Mouse (Mus musculus) G1E (cell line): ENCODE data around the gene Myt1l. TPM values are rescaled to one million over a fixed set of nuclear protein-coding genes. Genes with fewer than 3 reads are reported as not detected.

Source experiments
- ATAC-seq: 2 replicates; pipeline ENCODE4 v1.8.0; 2016; ENCODE audit warnings: mild to moderate bottlenecking; ENCODE audit not compliant: insufficient number of reproducible peaks, poor library complexity, low FRiP score, severe bottlenecking; ENCODE audit errors: extremely low read depth
- DNase-seq: peaks from one replicate; pipeline ENCODE4 v3.0.0; 2012; ENCODE audit warnings: low spot score
- H3K27me3 ChIP-seq: 2 replicates; pipeline ENCODE4 v1.6.1; 2012; ENCODE audit warnings: mild to moderate bottlenecking, low read length, inconsistent platforms; ENCODE audit not compliant: insufficient read depth
- H3K36me3 ChIP-seq: replicated peaks from 2 replicates; pipeline ENCODE3; 2012; ENCODE audit warnings: mild to moderate bottlenecking, inconsistent platforms
- H3K4me1 ChIP-seq: 2 replicates; pipeline ENCODE4 v1.6.1; 2012; ENCODE audit warnings: low read depth, low read length, inconsistent platforms, mixed read lengths; ENCODE audit not compliant: insufficient read depth
- H3K4me3 ChIP-seq: 2 replicates; pipeline ENCODE4 v1.5.1; 2012; ENCODE audit warnings: low read depth, mild to moderate bottlenecking, inconsistent platforms, low read length, moderate library complexity, mixed read lengths
- H3K9me3 ChIP-seq: replicated peaks from 2 replicates; pipeline ENCODE4 v1.6.1; 2012; ENCODE audit warnings: inconsistent platforms
- CTCF ChIP-seq: IDR thresholded peaks from 2 replicates; pipeline ENCODE4 v1.5.1; 2012; ENCODE audit warnings: low read depth, low read length, inconsistent platforms, mixed read lengths
- GATA1 ChIP-seq: IDR thresholded peaks from 2 replicates; pipeline ENCODE4 v1.6.1; 2012; ENCODE audit warnings: borderline replicate concordance, low read length, inconsistent platforms, mixed read lengths
- GATA2 ChIP-seq: IDR thresholded peaks from 2 replicates; pipeline ENCODE4 v1.6.1; 2012; ENCODE audit warnings: low read depth, low read length, inconsistent platforms, borderline replicate concordance
- POLR2AphosphoS5 ChIP-seq: IDR thresholded peaks from 2 replicates; pipeline ENCODE4 v1.6.1; 2012; ENCODE audit warnings: low read depth, low read length, inconsistent platforms; ENCODE audit not compliant: insufficient replicate concordance
- TAL1 ChIP-seq: conservative IDR thresholded peaks from 2 replicates; pipeline ENCODE4 v1.6.1; 2012; ENCODE audit warnings: low read depth, low read length, inconsistent platforms, mixed read lengths
- polyA plus RNA-seq: library from polyadenylated mRNA; stranded (reverse); fragments of >175 nt; gene quantifications from 2 replicates; pipeline ENCODE4 v1.2.3, GENCODE M21; 2012
- total RNA-seq, 2 experiments: library from RNA; stranded (forward) in 1 of 2; stranded (reverse) in 1 of 2; fragments of 200-1000 nt in 1 of 2; fragments of >200 nt in 1 of 2; fragmentation: Nextera tagmentation in 1 of 2; gene quantifications; 2 replicates each; pipeline ENCODE4 v1.2.3; 2014 to 2017

Myt1l gene
- total and polyA plus RNA-seq, 3 experiments, result 0.33 TPM; not detected in 2

DNA sequence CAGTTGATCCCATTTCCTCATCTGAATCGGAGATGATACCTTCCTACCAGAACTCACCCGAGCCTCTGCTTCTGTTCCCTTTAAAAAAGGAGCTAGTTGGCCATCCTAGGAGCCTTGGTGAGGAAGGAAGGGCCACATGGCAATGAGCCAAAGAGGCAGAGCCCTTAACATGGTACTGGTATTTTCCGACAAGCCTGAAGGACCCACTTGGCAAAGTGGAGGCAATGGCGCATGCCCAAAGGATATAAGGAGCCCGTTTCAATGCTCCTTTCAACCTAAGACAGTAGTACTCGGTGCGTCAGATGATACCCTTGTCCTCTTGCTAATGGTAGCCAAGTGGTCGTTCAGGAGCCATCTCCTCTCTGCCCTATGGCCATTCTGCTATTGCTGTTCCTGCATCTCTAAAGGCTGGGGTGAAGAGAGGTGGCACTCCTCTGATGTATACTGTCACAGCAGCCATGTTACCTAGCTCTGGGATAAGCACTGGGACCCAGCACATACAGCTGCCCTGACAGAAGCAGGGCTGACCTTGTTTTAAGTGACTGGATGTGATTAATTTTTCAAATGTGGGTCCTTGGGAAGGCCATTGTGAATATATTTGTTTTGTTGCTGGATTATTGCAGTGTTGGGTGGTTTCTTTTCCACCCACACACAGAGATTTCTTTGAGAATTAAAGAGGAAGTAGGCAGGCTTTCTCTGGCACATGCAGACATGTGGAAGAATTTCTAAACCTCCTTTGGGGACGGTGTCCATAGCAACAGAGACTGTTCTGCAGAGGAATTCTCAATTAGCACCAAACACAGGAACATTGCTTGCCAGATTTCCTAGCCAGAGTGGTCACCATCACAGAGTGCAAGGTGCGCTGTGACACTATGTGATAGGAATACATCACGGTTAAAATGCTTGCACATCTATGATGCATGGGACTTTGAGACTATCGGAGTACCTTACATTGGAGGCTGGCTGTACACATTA lies 169.6 kb downstream of the Myt1l start:
- no peaks in the 10 kb centered on the region for H3K36me3 ChIP-seq
- no peak overlapping the region for H3K4me3 ChIP-seq
- ATAC-seq (no peak), DNase-seq (no peak)
- H3K4me1 ChIP-seq, result no peaks in the 10 kb centered on the region
- H3K9me3 ChIP-seq, result peaks cover 65% of the 10 kb centered on the region
- TF ChIP-seq CTCF, result no peak
- TF ChIP-seq GATA2, result no peak
- TF ChIP-seq TAL1, result no peak
- no peak for TF ChIP-seq POLR2AphosphoS5
- no peak for TF ChIP-seq GATA1
- H3K27me3 ChIP-seq, result no peaks in the 10 kb centered on the region

DNA sequence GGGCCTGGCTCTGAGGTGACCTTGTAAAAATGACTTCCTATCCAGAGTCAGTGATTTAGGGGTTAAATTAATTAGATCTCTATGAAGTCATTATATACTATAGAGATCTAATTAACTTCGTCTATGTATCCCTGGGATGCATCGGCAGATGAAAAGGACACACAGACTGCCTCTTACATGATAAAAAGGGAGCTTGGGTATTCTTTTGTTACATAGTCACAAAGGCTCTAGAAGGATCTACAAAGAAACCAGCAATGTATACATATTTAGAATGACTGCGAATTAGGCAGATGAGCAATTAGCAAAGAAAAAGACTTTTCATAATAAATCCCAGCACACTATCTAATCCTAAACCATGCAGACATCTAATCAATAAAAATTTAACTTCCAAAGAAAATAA lies 170.4 kb downstream of the Myt1l start:
- Histone ChIP-seq H3K4me3 (no peak overlapping the region), H3K27me3 (no peaks in the 10 kb centered on the region), H3K36me3 (no peaks in the 10 kb centered on the region), H3K4me1 (no peaks in the 10 kb centered on the region), H3K9me3 (peaks cover 66% of the 10 kb centered on the region)
- TF ChIP-seq POLR2AphosphoS5 (no peak), GATA2 (no peak), CTCF (no peak), TAL1 (no peak), GATA1 (no peak)
- ATAC-seq (no peak), DNase-seq (no peak)

DNA sequence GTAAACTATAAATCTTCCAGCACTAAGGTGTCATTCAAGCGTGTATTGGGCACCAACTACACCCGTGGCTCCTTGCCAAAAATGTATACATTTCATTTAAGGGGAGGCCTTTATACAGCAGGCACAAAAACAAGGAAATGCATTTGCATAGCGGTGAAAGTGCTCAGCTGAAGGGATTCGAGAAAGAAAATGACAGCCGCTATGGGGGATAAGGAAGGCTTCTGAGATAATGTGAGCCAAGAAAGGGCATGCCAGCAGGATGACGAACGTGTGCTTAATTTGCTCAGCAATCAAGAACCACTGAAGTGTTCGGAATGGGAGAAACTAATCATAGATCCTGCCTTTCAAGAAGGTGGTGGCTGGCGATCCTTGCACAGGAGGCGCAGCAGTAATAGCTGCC lies 170.8 kb downstream of the Myt1l start:
- Histone ChIP-seq H3K36me3 (no peaks in the 10 kb centered on the region), H3K4me1 (no peaks in the 10 kb centered on the region), H3K27me3 (no peaks in the 10 kb centered on the region), H3K9me3 (peaks cover 66% of the 10 kb centered on the region), H3K4me3 (no peak overlapping the region)
- ATAC-seq (no peak), DNase-seq (no peak)
- no peak for TF ChIP-seq GATA2
- no peak for TF ChIP-seq TAL1
- TF ChIP-seq POLR2AphosphoS5, result no peak
- no peak for TF ChIP-seq GATA1
- TF ChIP-seq CTCF, result no peak

DNA sequence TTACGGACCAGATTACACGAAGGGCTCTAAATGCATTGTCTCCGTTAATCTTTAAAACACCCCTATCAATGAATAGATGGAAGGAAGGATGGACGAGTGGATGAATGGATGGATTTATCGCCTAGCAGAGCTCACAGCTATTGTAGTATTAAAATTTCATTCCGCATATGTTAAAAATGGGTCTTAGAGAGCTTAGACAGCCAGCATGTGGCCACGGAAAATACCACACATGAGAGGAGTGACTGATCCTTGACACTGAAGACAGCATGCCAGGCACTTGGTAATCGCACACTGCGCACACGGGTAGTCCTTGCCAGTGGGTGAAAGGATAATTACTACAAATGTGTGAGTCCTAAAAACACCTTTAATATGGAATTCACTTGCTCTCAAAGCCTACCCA lies 171.2 kb downstream of the Myt1l start:
- H3K36me3 ChIP-seq, result no peaks in the 10 kb centered on the region
- ATAC-seq (no peak), DNase-seq (no peak)
- no peak for TF ChIP-seq CTCF
- no peak overlapping the region for H3K4me3 ChIP-seq
- H3K4me1 ChIP-seq, result no peaks in the 10 kb centered on the region
- peaks cover 65% of the 10 kb centered on the region for H3K9me3 ChIP-seq
- H3K27me3 ChIP-seq, result no peaks in the 10 kb centered on the region

DNA sequence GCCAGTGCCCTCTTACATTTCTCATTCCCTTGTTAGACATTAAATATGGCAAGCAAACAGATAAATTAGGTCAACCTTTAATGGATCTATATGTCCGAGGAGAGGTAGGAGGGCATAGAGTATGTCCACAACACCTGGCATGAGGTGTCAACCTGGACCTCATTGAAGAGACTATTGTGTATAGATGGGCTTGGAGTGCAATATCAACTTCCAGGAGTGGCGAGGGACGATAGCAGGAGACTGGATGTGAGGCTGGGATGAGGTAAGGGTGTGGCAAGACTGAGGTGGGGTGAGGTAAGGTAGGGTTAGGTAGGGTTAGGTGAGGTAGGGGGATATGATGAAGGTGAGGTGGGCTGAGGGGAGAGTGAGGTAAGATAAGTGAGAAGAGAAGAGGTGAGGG lies 171.8 kb downstream of the Myt1l start:
- Histone ChIP-seq H3K4me3 (no peak overlapping the region), H3K9me3 (peaks cover 68% of the 10 kb centered on the region), H3K36me3 (no peaks in the 10 kb centered on the region), H3K4me1 (no peaks in the 10 kb centered on the region), H3K27me3 (no peaks in the 10 kb centered on the region)
- DNase-seq, result no peak
- no peak for ATAC-seq
- TF ChIP-seq GATA2 (no peak), TAL1 (no peak), POLR2AphosphoS5 (no peak), GATA1 (no peak), CTCF (no peak)

DNA sequence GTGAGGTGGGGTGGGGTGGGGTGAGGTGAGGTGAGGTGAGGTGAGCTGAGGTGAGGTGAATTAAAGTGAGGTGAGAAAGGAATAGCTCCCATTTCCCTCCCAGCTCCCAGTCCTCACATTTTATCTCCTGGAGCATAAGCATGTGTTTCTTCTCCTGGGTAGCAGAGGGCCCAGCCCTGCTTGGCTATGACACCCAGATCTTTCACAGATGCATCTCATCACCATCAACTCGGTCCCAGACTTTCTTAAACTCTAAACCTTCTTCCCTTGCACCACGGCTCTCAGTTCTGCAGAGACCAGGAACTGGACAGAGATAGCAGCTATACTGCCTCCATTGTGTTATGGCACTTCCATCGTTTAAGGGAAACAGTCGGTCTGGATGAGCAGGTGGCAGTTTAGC lies 172.9 kb downstream of the Myt1l start:
- no peak for DNase-seq
- no peaks in the 10 kb centered on the region for H3K36me3 ChIP-seq

More for the DNA sequence above, 172.9 kb downstream of the Myt1l start:
- Histone ChIP-seq H3K9me3 (peaks cover 71% of the 10 kb centered on the region), H3K4me1 (no peaks in the 10 kb centered on the region), H3K27me3 (no peaks in the 10 kb centered on the region), H3K4me3 (no peak overlapping the region)
- no peak for TF ChIP-seq CTCF
- no peak for TF ChIP-seq TAL1
- no peak for TF ChIP-seq GATA2
- TF ChIP-seq POLR2AphosphoS5, result no peak
- no peak for TF ChIP-seq GATA1
- ATAC-seq, result no peak
